Mouse (Mus musculus) kidney, embryonic 16.5 days (tissue): ENCODE results near the gene Pla2g4f. TPM values are rescaled to one million over a fixed set of nuclear protein-coding genes. Genes with fewer than 3 reads are reported as not detected.

ENCODE experiments used
- ATAC-seq: fragments of 200-750 bp; cut with Nextera tagmentation; 2 replicates; pipeline ENCODE4 v1.8.0; 2017; ENCODE audit warnings: moderate TSS enrichment; ENCODE audit not compliant: low FRiP score, low TSS enrichment
- H3K27ac ChIP-seq: fragments of 300-500 bp; sonication (generic); 2 replicates; pipeline ENCODE4 v1.5.1; 2014; ENCODE audit warnings: low read length
- H3K27me3 ChIP-seq: fragments of 300-500 bp; sonication (generic); 2 replicates; pipeline ENCODE4 v1.6.1; 2014; ENCODE audit warnings: low read length, control low read depth, mixed read lengths; ENCODE audit not compliant: insufficient read depth
- H3K36me3 ChIP-seq: fragments of 300-500 bp; sonication (generic); 2 replicates; pipeline ENCODE4 v1.6.1; 2014; ENCODE audit warnings: low read length, control low read depth, mixed read lengths; ENCODE audit not compliant: insufficient read depth
- H3K4me1 ChIP-seq: fragments of 300-500 bp; sonication (generic); 2 replicates; pipeline ENCODE4 v1.6.1; 2014; ENCODE audit warnings: low read length, control low read depth, mixed read lengths; ENCODE audit not compliant: insufficient read depth
- H3K4me2 ChIP-seq: fragments of 300-500 bp; sonication (generic); replicated peaks from 2 replicates; pipeline ENCODE4 v1.6.1; 2014; ENCODE audit warnings: low read depth, low read length
- H3K4me3 ChIP-seq: fragments of 300-500 bp; sonication (generic); 2 replicates; pipeline ENCODE4 v1.5.1; 2014; ENCODE audit warnings: mild to moderate bottlenecking, low read length
- H3K9ac ChIP-seq: fragments of 300-500 bp; sonication (generic); replicated peaks from 2 replicates; pipeline ENCODE4 v1.6.1; 2014; ENCODE audit warnings: low read length
- H3K9me3 ChIP-seq: fragments of 300-500 bp; sonication (generic); 2 replicates; pipeline ENCODE4 v1.6.1; 2016; ENCODE audit warnings: low read length, control low read depth
- WGBS: fragments of 180-500 bp; shearing (Covaris S2); extraction: QIAGEN DNeasy Blood & Tissue Kit; methylation state at CpG from one replicate; pipeline ENCODE4 v1.1.7; 2014; 5-methylcytosine and 5-hydroxymethylcytosine counted together
- polyA plus RNA-seq: library from polyadenylated mRNA; unstranded; fragments of >200 nt; fragmentation: Nextera tagmentation; extraction: Ambion mirVana; gene quantifications from 2 replicates; pipeline ENCODE4 v1.2.1, GENCODE M21; 2015

The Pla2g4f gene
- polyA plus RNA-seq, 1 experiment from 2014 or later, result 0.07 TPM

DNA sequence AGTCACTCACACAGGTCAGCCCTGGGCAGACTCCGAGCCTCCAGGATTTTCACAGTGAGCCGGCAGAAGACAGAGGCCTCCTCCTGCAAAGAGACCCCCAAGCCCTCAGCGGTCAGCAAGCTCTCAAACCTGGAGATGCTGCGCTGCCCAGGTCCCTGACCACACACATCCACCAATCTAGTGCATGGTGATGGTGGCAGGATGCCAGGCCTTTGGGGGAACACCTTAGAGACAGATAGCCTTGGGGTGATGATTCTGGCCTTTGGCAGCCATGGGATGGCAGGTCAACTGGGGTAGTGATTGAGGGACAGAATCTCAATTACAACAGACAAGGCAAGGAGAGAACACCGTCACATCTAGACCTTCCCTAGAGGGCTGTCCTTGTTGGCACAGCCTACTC lies 29.9 kb downstream of the Pla2g4f start:
- no peak overlapping the region for H3K4me2 ChIP-seq
- H3K27me3 ChIP-seq, result no peaks in the 10 kb centered on the region
- WGBS, result 78% methylated on average over 5 of the region's 5 CpGs
- no peak overlapping the region for H3K27ac ChIP-seq
- H3K9ac ChIP-seq, result no peak overlapping the region
- no peaks in the 10 kb centered on the region for H3K9me3 ChIP-seq
- H3K4me1 ChIP-seq, result no peaks in the 10 kb centered on the region
- H3K4me3 ChIP-seq, result no peak overlapping the region
- no peaks in the 10 kb centered on the region for H3K36me3 ChIP-seq
- ATAC-seq, result no peak

DNA sequence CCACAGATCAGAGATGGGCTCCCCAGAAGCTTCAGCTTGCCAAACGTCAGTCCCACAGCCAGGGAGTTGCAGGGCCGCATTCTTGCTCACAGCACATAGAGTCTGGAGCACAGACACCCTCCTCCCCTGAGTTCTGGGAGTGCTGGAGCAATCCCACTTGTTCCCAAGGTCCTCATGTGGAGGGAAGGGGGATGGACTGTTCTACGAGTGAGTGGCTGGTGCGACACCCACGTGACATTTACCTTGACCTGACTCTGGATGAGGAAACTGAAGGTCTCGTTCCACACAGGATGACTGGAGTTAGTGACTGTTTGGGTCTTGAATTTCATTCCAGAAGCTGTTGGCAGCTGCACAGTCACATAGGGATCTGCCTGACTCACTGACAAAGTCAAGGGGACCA lies 30.4 kb downstream of the Pla2g4f start:
- Histone ChIP-seq H3K27ac (no peak overlapping the region), H3K4me1 (no peaks in the 10 kb centered on the region), H3K36me3 (no peaks in the 10 kb centered on the region), H3K9ac (no peak overlapping the region), H3K27me3 (no peaks in the 10 kb centered on the region), H3K4me3 (no peak overlapping the region), H3K4me2 (no peak overlapping the region), H3K9me3 (no peaks in the 10 kb centered on the region)
- WGBS, result 29% methylated on average over 6 of the region's 6 CpGs
- no peak for ATAC-seq

DNA sequence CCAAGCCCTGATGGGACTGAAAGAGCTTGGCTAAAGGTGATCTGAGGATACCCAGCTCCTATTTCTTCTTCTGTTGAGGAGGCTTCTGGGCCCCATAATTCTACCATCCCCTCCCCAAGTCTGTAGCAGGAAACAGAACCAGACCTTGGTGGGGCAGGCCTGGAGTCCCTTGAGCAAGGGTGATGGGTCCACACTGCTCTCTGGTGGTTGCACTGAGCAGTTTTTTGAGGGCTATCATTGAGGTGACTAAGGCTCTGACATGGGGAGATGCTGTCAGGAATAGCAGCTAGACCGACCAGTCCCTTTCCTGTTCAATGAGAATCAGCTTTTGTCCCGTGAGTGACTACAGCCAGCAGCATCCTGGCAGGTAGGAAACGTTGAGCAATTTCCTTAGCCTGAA lies 32.7 kb downstream of the Pla2g4f start:
- no peaks in the 10 kb centered on the region for H3K4me1 ChIP-seq
- H3K4me3 ChIP-seq, result no peak overlapping the region
- H3K9ac ChIP-seq, result no peak overlapping the region
- no peaks in the 10 kb centered on the region for H3K36me3 ChIP-seq
- H3K27me3 ChIP-seq, result no peaks in the 10 kb centered on the region
- no peak for ATAC-seq
- 44% methylated on average over 3 of the region's 3 CpGs for WGBS
- no peak overlapping the region for H3K27ac ChIP-seq
- H3K4me2 ChIP-seq, result no peak overlapping the region
- no peaks in the 10 kb centered on the region for H3K9me3 ChIP-seq

DNA sequence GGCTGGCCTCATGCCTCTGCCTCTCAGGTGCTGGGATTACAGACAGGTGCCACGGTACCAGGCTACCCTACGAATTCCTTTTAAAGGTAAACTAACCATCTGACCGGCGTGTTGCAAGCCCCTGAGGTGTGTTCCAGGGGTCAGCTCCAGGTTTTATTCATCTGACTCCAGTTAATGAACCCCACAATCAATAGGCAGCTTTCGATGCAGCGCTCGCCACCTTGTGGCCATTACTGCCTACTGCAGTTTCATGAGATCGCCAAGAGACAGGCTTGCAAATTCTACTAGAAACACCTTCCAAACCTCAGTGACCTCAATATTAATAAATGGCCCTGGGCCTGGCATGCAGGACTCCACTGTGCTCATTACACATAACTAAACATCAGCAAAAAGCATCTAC lies 34.0 kb downstream of the Pla2g4f start:
- H3K4me1 ChIP-seq, result no peaks in the 10 kb centered on the region
- WGBS, result 16% methylated on average over 8 of the region's 8 CpGs
- H3K27me3 ChIP-seq, result no peaks in the 10 kb centered on the region
- H3K4me2 ChIP-seq, result no peak overlapping the region
- no peak overlapping the region for H3K4me3 ChIP-seq
- no peaks in the 10 kb centered on the region for H3K36me3 ChIP-seq
- no peak overlapping the region for H3K9ac ChIP-seq
- no peaks in the 10 kb centered on the region for H3K9me3 ChIP-seq
- no peak for ATAC-seq
- H3K27ac ChIP-seq, result no peak overlapping the region

DNA sequence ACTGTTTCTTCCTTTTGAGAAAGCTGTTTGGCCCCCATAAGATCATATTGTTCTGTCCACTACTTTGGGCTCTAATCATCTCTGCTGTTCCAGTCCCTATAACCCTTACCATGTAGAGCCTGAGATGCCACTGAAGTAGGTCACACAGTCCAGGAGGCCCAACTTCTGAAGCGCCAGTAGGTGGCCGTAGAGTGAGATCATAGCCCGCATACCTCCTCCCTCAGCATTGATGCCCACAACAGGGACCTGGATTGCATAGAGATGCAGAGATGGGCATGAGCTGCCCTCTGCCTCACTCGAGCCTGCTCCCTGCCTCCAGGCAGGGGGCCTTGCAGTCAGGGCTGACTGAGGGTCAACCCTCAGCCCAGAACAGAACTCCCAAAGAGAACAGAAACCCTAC lies 37.0 kb downstream of the Pla2g4f start:
- H3K4me2 ChIP-seq, result no peak overlapping the region
- no peak overlapping the region for H3K9ac ChIP-seq
- no peaks in the 10 kb centered on the region for H3K4me1 ChIP-seq
- no peak overlapping the region for H3K27ac ChIP-seq
- H3K4me3 ChIP-seq, result no peak overlapping the region
- no peaks in the 10 kb centered on the region for H3K36me3 ChIP-seq
- 80% methylated on average over 4 of the region's 4 CpGs for WGBS
- no peaks in the 10 kb centered on the region for H3K9me3 ChIP-seq
- no peak for ATAC-seq
- no peaks in the 10 kb centered on the region for H3K27me3 ChIP-seq

DNA sequence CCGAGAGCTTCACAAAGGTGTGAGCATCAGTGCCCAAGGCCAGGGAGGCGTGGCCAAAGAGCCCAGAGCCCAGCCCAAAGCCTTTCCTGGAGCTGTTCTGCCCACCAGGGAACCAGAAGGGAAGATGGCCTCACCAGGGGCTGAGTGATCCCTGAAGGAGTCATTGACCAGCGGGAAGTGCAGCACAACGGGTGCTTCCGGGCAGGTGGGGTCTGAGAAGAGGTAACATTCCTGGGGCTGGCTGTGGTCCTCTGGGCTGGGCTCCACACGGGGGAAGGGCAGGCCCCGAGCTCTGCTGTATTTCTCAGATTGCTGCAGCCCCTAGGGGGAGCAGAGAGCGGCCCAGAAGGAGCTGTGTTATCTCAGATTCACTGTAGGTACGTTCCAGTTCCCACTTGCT lies 45.3 kb downstream of the Pla2g4f start:
- H3K4me2 ChIP-seq, result peak overlapping the region; percentile 34
- no peaks in the 10 kb centered on the region for H3K36me3 ChIP-seq
- peak; percentile 73 for ATAC-seq
- H3K4me1 ChIP-seq, result no peaks in the 10 kb centered on the region
- no peak overlapping the region for H3K27ac ChIP-seq
- H3K4me3 ChIP-seq, result peak overlapping the region; percentile 11
- H3K27me3 ChIP-seq, result no peaks in the 10 kb centered on the region
- no peaks in the 10 kb centered on the region for H3K9me3 ChIP-seq
- WGBS, result 3% methylated on average over 9 of the region's 9 CpGs
- H3K9ac ChIP-seq, result 0 out of 2 replicates have a peak overlapping the region, but pooled peaks have one; percentile 2

DNA sequence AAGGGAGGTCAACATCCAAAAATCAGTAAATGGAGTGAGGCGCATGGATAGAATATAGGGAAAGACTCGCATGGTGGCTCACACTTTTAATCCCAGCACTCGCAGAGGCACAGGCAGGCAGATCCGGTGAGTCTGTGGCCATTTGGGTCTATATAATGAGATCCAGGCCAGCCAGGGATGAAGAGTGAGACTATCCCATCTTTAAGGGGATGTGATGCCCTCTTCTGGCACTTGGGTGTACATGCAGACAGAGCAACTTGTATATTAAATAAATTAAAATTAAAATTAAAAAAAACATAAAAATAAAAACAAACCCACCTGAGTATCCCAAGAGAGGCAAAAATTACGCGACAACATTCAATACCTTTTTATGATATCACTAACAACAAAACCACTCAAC lies 48.4 kb downstream of the Pla2g4f start:
- Histone ChIP-seq H3K27me3 (no peaks in the 10 kb centered on the region), H3K9ac (no peak overlapping the region), H3K4me1 (no peaks in the 10 kb centered on the region), H3K4me2 (no peak overlapping the region), H3K36me3 (no peaks in the 10 kb centered on the region), H3K9me3 (no peaks in the 10 kb centered on the region), H3K4me3 (no peak overlapping the region), H3K27ac (no peak overlapping the region)
- 74% methylated on average over 6 of the region's 6 CpGs for whole genome bisulfite sequencing
- ATAC-seq, result no peak

DNA sequence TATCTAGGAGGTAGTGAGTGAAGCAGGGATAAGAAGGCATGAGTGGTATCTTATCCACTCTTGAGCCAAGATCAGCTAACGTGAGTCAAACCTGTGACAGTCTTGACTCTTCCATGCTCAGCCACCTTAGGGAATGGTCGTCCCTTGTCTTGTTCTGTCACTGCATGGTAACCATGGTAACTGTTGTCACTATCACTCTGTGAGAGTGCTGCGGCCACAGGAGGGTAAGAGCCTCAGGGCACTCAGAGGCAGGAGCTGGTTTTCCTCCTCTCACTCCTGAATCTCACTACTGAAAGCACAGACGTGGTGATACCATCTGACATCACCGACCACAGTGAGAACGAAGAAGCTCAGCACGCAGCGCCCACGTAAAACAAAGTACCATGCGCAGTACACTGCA lies 49.1 kb downstream of the Pla2g4f start:
- no peak overlapping the region for H3K9ac ChIP-seq
- H3K27ac ChIP-seq, result no peak overlapping the region
- no peaks in the 10 kb centered on the region for H3K9me3 ChIP-seq
- H3K4me1 ChIP-seq, result no peaks in the 10 kb centered on the region
- no peak overlapping the region for H3K4me3 ChIP-seq
- H3K36me3 ChIP-seq, result no peaks in the 10 kb centered on the region
- ATAC-seq, result no peak
- H3K27me3 ChIP-seq, result no peaks in the 10 kb centered on the region
- 66% methylated on average over 10 of the region's 10 CpGs for WGBS
- no peak overlapping the region for H3K4me2 ChIP-seq

DNA sequence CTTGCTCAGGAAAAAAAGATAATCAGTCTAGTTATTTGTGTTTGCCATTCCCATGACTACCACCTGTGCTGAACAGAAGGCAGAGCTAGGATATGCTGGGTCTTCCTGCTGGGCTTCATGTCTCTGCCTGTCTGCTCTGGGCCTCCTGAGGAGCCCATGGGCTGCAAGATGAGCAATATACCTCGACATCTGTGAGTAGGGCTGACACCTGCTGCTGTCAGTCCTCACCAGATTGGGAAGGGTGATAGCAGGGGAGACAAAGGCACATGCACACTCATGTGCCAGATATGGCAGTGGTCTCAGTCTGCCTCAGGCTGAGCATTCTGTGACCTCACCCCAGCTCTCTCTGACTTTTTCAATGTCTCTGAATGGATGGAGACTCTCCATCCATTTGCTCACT lies 51.1 kb downstream of the Pla2g4f start:
- WGBS, result 36% methylated on average over 1 of the region's 1 CpGs
- Histone ChIP-seq H3K4me2 (no peak overlapping the region), H3K9ac (no peak overlapping the region), H3K9me3 (no peaks in the 10 kb centered on the region), H3K4me1 (no peaks in the 10 kb centered on the region), H3K27me3 (no peaks in the 10 kb centered on the region), H3K4me3 (no peak overlapping the region), H3K36me3 (no peaks in the 10 kb centered on the region), H3K27ac (no peak overlapping the region)
- no peak for ATAC-seq

DNA sequence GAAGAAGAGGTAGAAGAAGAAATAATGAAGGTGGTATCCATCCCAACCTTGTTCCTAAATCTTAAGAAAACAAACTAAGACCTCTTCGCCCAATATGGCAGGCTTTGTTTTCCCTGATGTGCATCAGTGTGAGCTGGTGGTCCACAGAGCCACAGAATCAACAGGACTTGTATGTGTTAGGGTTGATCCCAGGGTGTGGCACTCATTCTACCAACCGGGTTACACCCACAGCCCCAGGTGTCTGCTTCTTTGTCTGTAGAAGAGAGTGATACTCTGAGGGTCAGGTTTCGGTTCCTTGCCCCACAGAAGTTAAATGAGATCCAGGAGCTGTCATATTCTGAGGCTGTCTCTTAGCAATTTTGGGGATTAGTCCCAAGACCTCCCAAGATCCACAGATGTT lies 52.6 kb downstream of the Pla2g4f start:
- 69% methylated on average over 3 of the region's 3 CpGs for WGBS
- ATAC-seq, result no peak
- Histone ChIP-seq H3K4me1 (no peaks in the 10 kb centered on the region), H3K4me3 (no peak overlapping the region), H3K4me2 (no peak overlapping the region), H3K9me3 (no peaks in the 10 kb centered on the region), H3K9ac (no peak overlapping the region), H3K27ac (no peak overlapping the region), H3K27me3 (no peaks in the 10 kb centered on the region), H3K36me3 (no peaks in the 10 kb centered on the region)

DNA sequence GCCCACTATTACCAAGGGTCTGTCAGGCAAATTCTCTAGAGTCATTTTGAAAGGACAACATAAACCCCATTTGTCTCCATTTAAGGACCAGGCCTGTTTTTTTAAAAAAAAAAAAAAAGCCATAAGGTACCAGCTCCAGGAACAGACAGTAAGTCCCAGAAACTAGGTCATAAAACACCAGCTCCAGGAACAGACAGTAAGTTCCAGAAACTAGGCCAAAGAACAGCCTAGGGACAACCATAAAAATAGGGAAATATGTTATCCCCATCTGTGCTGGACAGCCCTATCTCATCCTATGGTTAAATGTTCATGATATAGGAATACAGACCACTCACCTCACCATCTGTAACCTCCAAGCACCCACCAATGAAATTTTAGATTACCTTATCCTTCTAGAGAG lies 57.7 kb downstream of the Pla2g4f start:
- no peak overlapping the region for H3K4me2 ChIP-seq
- no peaks in the 10 kb centered on the region for H3K27me3 ChIP-seq
- no peak for ATAC-seq
- no peaks in the 10 kb centered on the region for H3K4me1 ChIP-seq
- H3K36me3 ChIP-seq, result no peaks in the 10 kb centered on the region
- no peak overlapping the region for H3K4me3 ChIP-seq
- H3K9ac ChIP-seq, result no peak overlapping the region
- H3K9me3 ChIP-seq, result no peaks in the 10 kb centered on the region
- H3K27ac ChIP-seq, result no peak overlapping the region
